Mouse (Mus musculus) spleen, adult 12 weeks (tissue): ENCODE data around the gene Pkdcc.
A peak's percentile ranks its signal among the peaks of the same experiment; 100 is the strongest.

ENCODE experiments used
- DNase-seq: peaks from one replicate; pipeline ENCODE4 v3.0.0; 2022; ENCODE audit warnings: low spot score

The Pkdcc gene

GRCm38 (mm10) chr17:83247176-83247575 lies 32.1 kb downstream of the Pkdcc start:
- no peak for DNase-seq

GRCm38 (mm10) chr17:83248467-83248866 lies 33.4 kb downstream of the Pkdcc start:
- no peak for DNase-seq

- DNase-seq = no peak
Measured at GRCm38 (mm10) chr17:83250903-83251526, 35.9 kb downstream of the Pkdcc start.

- DNase-seq = no peak
Measured at GRCm38 (mm10) chr17:83253051-83253649, 38.1 kb downstream of the Pkdcc start.

GRCm38 (mm10) chr17:83267202-83268128 lies 52.4 kb downstream of the Pkdcc start:
- peak; percentile 62 for DNase-seq

GRCm38 (mm10) chr17:83271509-83271908 lies 56.4 kb downstream of the Pkdcc start:
- DNase-seq = peak; percentile 55

- no peak for DNase-seq
Measured at GRCm38 (mm10) chr17:83272641-83273040, 57.5 kb downstream of the Pkdcc start.

GRCm38 (mm10) chr17:83273636-83274035 lies 58.5 kb downstream of the Pkdcc start:
- no peak for DNase-seq

GRCm38 (mm10) chr17:83274101-83274500 lies 59.0 kb downstream of the Pkdcc start:
- no peak for DNase-seq
